Mouse (Mus musculus): ENCODE measurements at regions not wholly inside any gene's neighbourhood (a gene's known extent, or its start where the extent isn't known, plus 50 kb on each side); places are given as distances from the start of the nearest gene placed in this dataset.

DNA sequence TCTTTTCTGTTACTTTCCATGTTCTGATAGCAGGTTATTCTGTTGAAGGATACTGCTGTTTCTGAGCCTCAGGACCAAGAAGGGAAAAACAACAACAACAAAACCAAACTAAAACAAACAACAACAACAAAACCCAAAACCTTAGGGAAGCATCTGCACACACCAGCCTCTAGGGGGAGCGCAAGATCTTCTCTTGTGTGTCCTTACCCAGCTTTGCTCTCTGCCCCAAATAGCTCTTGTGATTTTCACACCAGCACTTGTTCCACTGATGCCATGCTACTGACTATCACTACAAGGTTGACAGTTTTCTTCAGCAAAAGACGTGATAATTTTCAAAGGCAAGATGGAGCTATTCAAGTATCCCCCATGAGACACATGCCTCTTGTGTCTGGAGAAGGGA, 59.8 kb upstream of the Nrg3 start:
- peak; percentile 45 to 59; a peak in 2 of 4 replicates for ATAC-seq (replicated peaks in 1 of 2; ENCODE audit: insufficient read depth in 1 of 2, low FRiP score in 2 of 2, low TSS enrichment in 1 of 2, low read depth in 1 of 2, poor library complexity in 2 of 2, severe bottlenecking in 2 of 2)
